Mouse (Mus musculus): Measurements from ENCODE around the gene Faf2. TPM values are rescaled to one million over a fixed set of nuclear protein-coding genes. Genes with fewer than 3 reads are reported as not detected.

Faf2 gene
- polyA plus RNA-seq (2012; rRNA removed), result 32.6 and 34.0 TPM in 2 replicates

GRCm38 (mm10) chr13:54621155-54621932 lies at the start of gene Faf2:
TSS of gene Faf2 (plus strand) at chr13:54621784.

GRCm38 (mm10) chr13:54574854-54575481 lies 46.6 kb upstream of the Faf2 start, which contains the start of gene Arl10:
TSS of gene Arl10 (plus strand) at chr13:54575015.

GRCm38 (mm10) chr13:54589996-54590951 lies 31.3 kb upstream of the Faf2 start, which contains the start of the genes Nop16 and Higd2a:
TSS of gene Nop16 (minus strand) at chr13:54590090.
TSS of gene Higd2a (plus strand) at chr13:54590207.

GRCm38 (mm10) chr13:54610972-54611754 lies 10.4 kb upstream of the Faf2 start, which contains the start of gene Cltb:
TSS of gene Cltb (minus strand) at chr13:54611344.

GRCm38 (mm10) chr13:54693558-54694347 lies 72.2 kb downstream of the Faf2 start, which contains the start of gene Rnf44:
TSS of gene Rnf44 (minus strand) at chr13:54693907.

GRCm38 (mm10) chr13:54701243-54701642 lies 79.7 kb downstream of the Faf2 start, which contains the start of gene Cdhr2:
TSS of gene Cdhr2 (plus strand) at chr13:54701461.

Other genes starting within 250 kb of the Faf2 start
- 38.3 and 41.1 TPM in 2 replicates for gene Thoc3, start 152.9 kb upstream of the Faf2 start, polyA plus RNA-seq (2012; rRNA removed)
- gene Simc1, start 118.0 kb upstream of the Faf2 start, polyA plus RNA-seq (2012; rRNA removed), result 36.2 and 37.5 TPM in 2 replicates
- gene 4833439L19Rik, start 56.3 kb upstream of the Faf2 start, polyA plus RNA-seq (2012; rRNA removed), result 152 and 154 TPM in 2 replicates
- 95.8 and 99.7 TPM in 2 replicates for gene Arl10, start 46.8 kb upstream of the Faf2 start, polyA plus RNA-seq (2012; rRNA removed)
- 47.4 and 47.7 TPM in 2 replicates for gene Nop16, start 31.7 kb upstream of the Faf2 start, polyA plus RNA-seq (2012; rRNA removed)
- gene Higd2a, start 31.6 kb upstream of the Faf2 start, polyA plus RNA-seq (2012; rRNA removed), result 163 and 182 TPM in 2 replicates
- 168 and 176 TPM in 2 replicates for gene Cltb, start 10.4 kb upstream of the Faf2 start, polyA plus RNA-seq (2012; rRNA removed)
- 97.7 and 128 TPM in 2 replicates for gene Rnf44, start 72.1 kb downstream of the Faf2 start, polyA plus RNA-seq (2012; rRNA removed)
- gene Cdhr2, start 79.7 kb downstream of the Faf2 start, polyA plus RNA-seq (2012; rRNA removed), result 0.32 TPM in 2 replicates
- gene Gprin1, start 128.1 kb downstream of the Faf2 start, polyA plus RNA-seq (2012; rRNA removed), result 94.5 and 102 TPM in 2 replicates
- gene Sncb, start 144.8 kb downstream of the Faf2 start, polyA plus RNA-seq (2012; rRNA removed), result 208 and 218 TPM in 2 replicates
- not detected in 2 replicates for gene Eif4e1b, start 162.2 kb downstream of the Faf2 start, polyA plus RNA-seq (2012; rRNA removed)
- 34.0 and 40.7 TPM in 2 replicates for gene Tspan17, start 167.6 kb downstream of the Faf2 start, polyA plus RNA-seq (2012; rRNA removed)

Measured in central nervous system, embryonic 18 days (tissue).